Mouse (Mus musculus) layer of hippocampus, postnatal 14 days (tissue): ENCODE results near the gene Wdr91. TPM values are rescaled to one million over a fixed set of nuclear protein-coding genes. Genes with fewer than 3 reads are reported as not detected.

Experiments used
- DNase-seq, 2 experiments: peaks; one replicate each; pipeline ENCODE4 v3.0.0; 2021 to 2022; ENCODE audit warnings: low spot score in 2 of 2, mixed read lengths in 1 of 2
- total RNA-seq, 2 experiments: library from RNA; stranded (reverse); gene quantifications; 2 replicates each; pipeline ENCODE4 v1.2.3; 2021

The Wdr91 gene
- total RNA-seq, 2 experiments from 2014 or later, result 34.6 to 38.6 TPM

DNA sequence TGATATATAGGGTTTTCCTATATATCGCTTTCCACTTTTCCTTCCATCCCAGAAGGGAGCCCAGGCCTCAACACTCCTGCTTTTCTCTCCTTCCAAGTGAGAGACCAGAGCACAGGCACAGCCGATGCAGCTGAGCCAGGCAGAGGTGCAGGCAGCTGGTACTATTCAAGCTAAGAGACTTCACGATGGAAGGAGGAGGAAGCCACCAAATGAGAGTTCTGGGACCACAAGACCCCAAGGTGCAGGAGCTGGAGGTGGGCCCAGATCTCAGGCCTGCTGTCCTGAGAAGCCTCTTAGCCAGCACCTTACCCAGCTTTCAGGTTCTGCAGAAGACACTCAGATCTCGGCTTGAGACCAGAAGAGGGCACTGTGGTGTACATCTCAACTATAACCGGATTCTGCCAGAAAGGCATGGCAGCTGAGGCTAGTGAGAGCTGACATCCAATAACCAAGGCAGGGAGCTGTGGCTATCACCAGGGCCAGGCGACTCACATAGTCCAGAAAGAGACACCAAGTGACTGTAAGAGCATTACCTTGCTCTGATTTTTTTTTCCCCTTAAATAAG, 30.7 kb downstream of the Wdr91 start:
- DNase-seq, result peak in 1 of 2 experiments; percentile 55

DNA sequence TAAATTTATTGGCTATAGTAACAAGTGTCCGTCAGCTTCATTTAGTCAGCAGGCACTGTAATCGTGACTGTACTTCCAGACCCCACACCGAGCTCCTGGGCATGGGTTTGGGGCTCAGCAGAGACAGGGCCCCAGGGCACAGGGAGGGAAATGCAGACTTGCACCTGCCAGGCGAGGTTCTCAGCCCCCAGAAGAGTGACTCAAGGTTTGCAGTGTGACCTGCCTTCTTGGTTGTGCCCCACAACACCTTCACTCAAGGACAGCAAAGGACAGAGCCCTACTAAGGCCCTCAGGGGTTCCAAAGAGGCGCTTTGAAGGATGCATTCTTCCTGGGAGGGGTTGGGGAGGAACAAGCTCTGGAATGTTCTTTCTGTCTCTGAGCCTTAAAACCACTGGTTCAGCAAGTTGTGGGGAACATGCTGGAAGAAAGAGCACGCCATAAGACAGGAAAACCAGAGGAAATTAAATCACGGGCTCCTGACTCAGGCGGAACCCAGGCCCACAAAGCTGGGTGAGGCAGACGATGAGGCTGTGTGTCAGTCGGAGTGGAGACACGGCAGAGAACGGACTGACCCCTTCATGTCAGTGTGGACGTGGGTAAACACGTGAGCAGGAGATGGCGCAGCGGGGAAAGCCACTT, 31.5 kb downstream of the Wdr91 start:
- no peak for DNase-seq

DNA sequence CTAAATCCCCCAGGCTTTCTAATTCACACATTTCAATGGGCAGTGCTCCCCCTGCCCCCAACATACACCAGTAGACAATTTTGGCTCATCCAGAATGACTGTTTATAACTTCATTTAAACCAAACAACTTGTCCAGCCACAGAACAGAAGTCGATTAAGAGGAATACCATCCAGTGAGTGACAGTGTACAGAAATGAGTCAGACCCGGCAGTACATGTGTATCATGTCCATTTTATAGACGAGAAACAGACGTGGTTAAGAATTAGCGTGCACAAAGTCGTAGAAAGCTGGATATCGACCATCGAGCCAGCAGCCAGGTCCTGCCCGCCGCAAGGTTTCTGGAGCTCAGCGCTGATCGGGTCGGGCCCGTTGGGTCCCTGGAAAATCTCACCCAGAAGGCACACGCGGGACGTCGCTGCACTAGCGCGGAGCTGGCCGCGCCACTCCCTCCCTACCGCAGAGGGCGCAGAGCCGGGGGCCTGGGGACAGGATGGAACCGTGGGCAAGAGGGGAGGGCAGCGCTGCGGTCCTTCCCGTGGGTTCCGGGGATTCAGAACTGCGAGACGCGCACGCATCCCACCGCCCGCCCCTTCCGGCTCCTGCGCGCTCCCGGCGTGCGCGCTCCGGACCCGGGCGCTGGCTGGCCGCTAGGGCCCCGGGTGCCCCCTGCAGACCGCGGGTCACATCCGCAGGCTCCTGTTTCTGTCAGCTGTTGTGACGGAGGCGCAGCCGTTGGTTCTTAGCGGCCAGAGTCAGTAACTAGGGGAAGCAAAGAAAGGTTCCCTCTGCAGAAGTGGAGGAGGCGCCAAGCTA, 33.0 kb downstream of the Wdr91 start, which contains the start of gene Cyren:
Cyren (minus strand) TSS at position 552 of the 813 bp plus-strand sequence.
- peak; percentile 89 to 91 for DNase-seq

DNA sequence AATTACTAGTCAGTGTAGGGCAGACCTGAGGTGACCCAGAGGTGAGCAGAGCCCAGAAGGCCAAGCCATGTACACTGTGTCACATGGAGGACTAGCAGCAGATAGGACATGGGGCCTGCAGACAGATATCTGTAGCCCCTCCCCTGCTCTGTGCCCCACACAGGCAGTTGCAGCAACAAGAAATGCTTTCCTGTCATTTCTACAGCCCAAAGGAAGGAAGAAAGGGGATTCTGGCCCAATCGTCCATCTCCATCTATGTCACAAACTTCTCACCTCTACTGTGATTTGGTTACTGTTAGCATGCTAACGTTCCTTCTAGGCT, 33.9 kb downstream of the Wdr91 start:
- DNase-seq, result no peak

DNA sequence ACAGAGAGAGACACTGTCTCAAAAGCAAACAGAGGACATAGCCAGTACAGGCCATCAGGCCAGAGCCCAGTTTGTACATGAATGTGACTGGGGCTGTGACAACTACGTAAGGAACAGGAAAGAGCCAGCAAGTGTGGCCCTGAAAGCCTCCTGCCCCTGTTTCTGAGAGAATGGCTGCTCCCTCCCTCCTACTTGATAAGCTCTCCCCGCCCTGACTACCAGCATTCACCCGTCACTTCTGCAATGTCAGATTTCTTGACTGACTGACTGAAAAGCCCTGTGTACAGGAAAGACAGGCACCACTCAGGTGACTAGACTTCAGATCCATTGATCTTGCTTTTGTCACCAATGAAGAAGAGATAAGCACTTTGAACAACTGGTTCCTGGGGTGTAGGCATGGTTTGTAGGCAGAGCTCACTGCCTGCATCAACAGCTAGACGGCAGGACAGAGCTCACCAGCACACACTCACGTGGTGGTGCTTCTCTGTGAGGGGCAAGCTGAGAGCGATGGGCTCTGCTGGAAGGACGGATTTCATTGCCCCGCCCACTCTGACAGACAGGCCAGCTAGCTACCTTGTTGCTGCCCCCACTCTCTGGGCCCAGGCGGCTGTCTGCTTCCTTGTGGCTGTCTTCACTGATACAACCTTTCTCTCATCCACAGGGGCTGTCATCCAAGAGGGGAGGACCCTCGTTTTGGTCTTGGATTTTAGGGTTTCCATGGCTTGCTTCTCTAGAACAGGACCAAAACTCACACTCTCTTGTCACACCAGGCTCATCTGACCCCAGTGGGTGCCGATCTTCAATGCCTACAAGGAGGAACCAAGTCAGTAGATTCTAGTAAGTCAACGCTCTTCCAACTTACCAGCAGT, 34.5 kb downstream of the Wdr91 start:
- no peak for DNase-seq

DNA sequence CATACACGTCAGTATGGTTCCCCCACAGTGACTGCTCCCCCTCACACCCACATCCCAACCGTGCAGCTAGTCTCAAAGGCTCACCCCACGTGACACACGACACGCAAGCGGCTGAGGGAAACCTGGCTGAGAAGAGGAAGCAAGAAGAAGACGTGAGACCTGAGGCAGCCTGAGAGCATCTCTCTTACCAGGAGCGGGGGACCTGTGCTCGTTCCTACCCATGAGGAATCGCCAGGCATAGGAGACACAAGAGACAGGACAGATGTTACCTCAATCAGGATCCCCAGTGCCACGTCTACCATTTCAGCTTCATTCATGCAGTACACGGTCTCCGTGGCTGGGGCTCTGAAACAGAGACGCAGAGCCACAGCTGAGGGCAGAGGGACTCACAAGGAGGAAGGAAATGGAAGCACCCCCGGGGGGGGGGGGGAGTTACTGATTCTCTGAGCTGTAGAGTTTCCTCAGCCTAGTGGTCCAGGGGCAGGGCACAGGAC, 35.4 kb downstream of the Wdr91 start:
- no peak for DNase-seq

DNA sequence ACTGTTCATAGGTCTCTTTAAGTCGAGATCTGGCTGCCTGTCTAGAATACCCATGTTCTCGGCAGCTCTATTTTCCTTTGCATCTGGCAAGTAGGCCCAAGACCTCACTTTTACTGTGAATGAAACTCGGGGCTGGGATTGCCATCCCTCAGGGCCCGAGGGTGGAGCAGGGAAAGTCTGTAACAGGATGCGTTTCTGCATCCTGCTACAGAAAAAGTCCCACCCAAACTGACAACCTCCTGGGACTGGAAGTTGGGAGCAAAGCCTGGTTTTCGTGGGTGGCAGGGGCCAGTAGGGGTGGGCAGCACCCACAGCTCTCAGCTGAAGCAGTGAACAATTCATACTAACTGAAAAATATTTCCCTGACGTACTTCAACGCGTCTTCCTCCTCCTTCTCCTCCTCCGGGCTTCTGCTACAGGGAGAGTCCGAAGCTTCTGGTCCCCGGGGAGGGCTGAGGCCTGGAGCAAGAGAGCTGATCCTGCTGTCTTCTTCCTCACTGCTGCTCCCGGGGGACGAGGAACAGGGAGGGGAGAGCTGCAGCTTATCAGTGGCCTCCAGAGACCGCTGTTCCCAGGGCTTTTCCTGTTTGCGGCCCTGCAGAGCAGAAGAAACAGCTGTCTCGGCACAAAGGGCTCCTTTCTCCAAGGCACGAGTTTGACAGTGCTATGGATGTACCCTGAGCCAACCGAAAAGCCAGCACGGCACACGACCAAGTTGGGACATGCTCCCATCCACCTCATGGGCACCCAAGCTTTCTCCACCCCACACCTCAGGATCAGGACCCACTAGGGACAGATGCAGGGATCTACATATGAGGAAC, 36.4 kb downstream of the Wdr91 start:
- DNase-seq, result no peak

DNA sequence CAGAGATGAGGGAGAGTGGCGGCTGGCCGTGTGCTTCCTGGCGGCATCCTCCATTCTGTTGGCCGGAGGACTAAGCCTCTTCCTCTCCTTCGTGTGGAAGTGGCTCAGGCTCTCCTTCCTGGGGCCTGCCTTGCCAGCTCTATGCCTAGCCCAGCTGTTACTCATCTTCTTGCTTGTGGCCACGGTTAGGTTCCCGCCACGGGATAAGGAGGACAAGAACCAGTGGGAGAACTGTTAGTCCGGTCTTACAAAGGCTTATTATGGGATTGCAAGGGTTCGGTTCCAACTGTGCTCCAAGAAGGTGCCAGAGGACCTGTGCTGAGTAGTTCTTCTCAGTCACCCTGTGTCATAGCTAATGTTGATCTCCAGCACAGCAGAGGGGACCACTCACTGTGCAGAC, 37.8 kb downstream of the Wdr91 start:
- DNase-seq, result no peak

DNA sequence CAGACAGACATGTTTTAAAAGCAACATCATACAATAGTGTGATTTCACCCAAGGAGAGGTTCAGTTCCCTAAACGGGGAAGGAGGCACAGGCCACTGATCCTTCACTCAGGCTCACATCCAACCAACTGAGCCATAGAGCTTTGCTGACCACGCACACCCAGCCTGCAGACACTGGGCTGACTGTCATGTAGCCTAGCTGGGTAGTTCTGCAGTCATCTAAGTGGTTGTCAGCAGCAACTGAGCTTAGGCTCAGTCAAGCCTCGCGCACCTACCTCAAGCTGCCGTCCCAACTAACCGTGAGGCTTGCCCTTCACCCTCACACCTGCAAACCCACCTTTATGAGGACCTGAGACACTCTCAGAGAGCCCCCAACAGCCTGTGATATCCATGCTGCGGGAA, 38.7 kb downstream of the Wdr91 start:
- DNase-seq, result no peak

DNA sequence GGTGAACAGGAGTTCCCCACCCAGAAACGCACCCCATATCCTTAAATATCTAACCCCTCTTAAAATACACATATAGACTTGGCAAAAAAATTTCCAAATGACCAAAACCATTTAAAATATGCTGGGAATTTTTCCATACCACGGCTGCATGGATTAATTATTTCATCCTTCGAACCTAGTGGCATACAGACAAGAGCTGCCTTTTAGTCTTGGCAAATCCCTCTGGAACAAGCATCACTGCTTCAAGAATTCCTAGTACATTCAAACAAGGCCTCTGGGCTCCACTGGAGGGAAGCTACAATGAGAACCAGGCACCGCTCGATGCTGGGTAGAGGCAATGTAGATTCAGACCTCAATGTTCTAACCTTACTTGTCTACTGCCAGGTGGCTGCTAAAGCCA, 40.0 kb downstream of the Wdr91 start:
- no peak for DNase-seq

DNA sequence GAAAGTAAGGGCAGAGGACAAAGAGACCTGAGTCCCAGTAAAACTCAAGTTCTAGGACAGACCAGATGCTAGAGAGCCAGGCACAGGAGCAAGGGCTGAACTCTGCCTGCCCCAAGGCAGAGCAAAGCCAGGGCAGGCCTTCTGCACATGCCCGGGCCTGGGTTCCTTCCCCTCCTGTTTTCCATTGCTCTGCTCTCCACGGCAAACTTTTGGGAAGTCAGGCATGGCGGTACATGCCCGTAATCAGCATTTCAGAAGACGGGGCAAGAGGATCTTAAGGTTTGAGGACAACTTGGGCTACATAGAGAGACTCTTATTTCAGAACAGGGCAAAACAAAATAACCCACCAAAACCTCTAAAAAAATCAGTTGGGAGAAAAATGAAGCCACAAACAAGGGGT, 40.5 kb downstream of the Wdr91 start:
- no peak for DNase-seq

DNA sequence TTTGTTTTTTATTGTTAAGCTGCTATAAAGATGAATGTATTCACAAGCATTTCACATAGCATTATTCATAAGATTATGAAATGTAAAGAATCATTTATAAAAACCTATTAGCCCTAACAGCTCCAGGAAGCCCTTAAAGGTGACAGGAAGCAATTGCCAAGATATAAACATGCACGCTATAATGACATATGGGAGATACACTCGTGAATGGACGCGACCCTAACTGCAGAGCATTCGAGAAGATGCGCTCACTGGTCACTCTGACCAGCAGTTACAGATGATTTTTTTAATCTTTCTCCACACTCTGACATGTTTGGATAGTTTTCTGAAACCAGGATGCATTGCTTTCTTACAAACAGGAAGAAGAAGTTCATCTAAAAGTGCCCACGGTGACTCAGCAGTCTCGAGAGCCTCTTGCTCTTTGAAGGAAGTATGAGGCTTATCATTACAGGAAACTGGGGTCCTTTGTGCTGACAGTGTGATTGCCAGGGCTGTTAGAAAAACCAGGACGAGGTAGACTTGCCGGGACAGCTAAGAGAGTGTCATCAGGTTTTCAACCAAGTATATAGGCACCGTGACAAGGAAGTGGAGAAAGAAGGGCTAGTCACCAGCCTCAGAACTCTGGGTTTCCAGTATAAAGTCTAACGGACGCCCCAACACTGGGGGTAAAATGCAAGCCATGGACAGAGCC, 41.3 kb downstream of the Wdr91 start:
- no peak for DNase-seq

DNA sequence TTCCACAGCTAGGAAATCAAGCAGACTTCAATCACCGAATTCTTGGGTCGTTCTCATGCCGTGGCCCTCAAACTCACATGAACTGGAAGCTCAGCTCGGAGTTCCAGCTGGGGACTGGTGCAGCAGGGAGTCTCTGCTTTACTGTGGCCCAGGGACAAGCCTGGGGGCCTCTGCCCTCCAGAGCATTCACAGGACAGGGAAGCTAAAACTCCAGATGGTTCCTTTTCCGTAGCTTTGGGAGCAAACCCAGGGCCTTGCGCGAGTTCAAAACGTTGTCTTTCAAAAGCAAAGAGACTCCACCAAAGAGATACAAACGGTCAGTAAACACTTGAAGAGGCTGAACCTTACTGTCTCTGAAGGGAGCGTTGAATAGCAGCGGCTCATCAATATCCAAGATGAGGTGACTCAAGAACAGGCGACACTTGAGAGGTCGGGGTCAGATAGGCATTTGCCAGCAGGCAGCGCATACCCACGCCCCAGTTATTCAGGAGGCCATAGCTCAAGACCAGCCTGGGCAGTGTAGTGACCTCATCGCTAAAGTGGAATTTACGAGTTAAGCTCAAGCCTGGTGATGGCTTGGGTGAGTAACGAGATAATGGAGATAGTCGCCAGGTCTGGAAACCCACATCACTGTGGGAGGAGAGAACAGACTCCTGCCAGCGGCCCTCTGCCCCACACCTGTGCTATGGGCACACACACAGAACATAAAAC, 42.0 kb downstream of the Wdr91 start:
- no peak for DNase-seq

DNA sequence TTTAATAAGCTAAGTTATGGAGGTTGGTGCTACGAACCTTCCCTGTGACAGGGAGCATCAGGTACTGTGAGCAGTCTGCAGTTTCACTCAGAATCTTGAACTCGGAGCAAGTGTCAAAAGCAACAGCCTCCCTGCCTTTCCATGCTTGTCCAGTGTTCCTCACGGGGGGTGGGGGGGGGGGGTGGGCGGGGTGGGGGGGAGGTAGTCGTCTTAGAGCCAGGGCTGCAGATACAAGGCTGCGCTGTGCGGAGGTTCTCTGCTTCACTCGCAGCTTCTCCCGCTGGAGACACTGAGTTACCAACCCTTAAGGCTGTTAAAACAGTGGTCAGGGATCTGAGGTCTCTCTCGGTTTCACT, 42.7 kb downstream of the Wdr91 start:
- DNase-seq, result no peak

DNA sequence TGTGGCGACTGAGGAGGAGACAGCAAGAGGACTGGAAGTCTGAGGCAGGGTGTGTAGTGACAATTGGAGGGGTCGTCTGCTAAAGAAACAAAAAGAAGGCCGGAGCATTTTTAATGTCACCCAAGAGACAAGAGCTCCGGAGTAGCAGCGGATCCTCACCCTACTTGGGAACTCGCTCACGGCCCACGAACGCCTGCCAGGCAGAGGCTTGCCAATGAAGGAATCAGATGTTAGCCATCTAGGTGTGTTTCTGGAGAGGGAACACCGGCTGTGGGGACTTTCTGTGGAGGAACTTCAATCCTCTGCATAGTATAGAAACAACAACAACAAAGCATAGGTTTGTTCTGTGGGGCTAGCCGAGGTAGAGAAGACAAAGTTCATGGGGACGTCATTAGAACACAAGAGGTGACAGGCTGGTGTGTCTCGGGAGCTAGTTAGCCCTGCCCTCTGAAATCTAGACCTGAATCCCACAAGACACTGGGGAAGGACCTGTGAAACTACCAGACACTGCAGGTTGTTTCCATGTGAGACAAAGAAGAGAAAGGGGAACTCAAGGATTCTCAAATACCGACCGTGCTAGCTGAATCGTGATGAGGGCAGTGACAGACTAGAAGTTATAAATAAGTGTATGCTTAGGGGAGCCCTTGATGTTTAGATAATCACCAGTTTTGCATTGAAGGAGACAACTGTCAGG, 43.2 kb downstream of the Wdr91 start:
- no peak for DNase-seq

DNA sequence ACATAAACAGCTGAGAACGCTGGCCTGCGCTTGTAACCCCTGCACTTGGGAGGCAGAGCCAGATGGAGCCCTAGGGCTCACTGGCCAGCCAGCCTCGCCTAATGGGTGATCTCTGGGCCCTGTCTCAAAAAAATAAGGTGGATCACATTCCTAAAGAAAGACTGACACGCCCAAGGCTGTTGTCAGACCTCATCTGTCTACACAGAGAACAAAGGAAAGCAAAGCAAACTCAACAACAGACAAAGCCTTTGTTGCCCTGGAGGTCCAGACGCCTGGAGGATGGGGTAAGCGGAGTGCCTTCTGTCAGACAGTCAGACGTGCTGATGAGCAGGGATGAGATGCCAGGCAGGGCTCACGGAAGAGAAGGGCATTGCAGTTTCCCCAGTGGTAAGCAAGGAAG, 43.9 kb downstream of the Wdr91 start:
- no peak for DNase-seq

DNA sequence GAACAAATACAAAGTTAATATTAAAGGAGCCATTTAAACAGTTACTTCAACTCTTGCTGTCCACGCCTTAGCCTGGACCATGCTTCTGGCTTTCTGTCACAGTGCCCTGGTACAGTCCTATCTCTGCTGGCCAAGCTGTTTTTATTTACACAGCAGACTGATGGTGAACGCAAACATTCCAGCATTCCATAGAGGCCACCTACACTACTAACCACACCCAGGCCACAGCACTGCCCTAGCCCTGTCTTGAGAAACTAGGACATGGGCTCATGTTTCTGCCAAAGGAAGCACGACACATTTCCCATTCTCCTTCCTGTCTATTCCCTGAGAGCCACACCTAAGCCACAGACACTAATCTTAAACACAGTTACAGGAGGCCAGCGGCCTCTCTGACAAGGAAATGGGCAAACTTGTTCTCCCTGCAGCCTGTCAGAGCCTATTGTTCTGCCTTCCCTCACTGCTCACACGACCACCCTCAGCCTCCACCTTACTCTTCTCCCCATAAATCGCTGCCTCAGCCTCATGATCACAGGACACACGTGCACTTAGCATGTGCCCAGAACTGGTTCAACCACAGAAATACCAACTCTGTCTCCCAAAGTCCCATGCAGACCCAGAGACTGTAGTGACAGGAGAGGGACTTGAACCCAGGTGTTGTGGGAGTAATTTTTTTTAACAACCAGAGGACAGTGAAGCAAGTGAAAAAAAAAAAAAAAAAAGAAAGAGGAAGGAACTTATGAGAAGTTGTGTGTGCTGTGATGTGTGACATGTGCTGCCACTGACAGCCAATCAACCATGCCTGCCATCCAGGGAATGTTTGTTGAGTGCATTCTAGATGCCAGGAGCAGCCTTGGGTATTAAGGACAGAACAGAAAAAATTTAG, 44.7 kb downstream of the Wdr91 start:
- no peak for DNase-seq

DNA sequence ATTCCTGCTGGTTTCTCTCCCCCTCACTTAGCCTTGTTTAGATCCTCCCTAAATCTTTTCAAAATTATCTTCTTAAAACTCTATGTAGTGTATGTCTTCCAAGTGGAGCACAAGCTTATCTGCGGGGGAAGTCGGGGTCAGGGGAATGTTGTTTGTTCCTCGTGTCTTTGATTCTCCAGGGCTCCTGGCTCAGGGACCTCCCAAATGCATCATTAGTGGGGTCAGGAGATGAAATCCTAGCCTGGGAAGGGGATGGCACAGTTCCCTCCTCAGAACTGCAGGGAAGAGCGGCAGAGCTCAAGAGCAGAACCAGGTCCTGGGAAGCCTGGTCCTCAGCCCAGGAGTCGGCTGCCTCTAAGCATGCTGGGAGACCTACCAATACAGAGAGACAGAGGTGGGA, 45.5 kb downstream of the Wdr91 start:
- no peak for DNase-seq
